Mouse (Mus musculus) heart, postnatal 36 days (tissue): ENCODE results near the gene Thsd4. TPM values are rescaled to one million over a fixed set of nuclear protein-coding genes. Genes with fewer than 3 reads are reported as not detected.
A peak's percentile ranks its signal among the peaks of the same experiment; 100 is the strongest.
"Not testable (repeated sequence)": the region's sequence is repeated elsewhere in the genome, so short reads cannot be mapped to it uniquely, and the experiment has no call there.

Source experiments
- DNase-seq, 2 experiments: peaks; one replicate each; pipeline ENCODE4 v3.0.0; 2021 to 2022
- intact Hi-C: fragments of 180-260 bp; cut with DNase I; formaldehyde crosslinking; loops from one replicate; pipeline ENCODE4 v1.15.1; 2025
- total RNA-seq, 2 experiments: library from RNA; stranded (reverse); gene quantifications; 2 replicates each; pipeline ENCODE4 v1.2.3; 2021

Gene Thsd4
- total RNA-seq, 2 experiments from 2014 or later, result 5.4 to 6.6 TPM

- intact Hi-C loops, result no loop called here
- DNase-seq, result no peak
Measured at GRCm38 (mm10) chr9:60176311-60176710, 345.5 kb downstream of the Thsd4 start.

- intact Hi-C loops, result not testable (repeated sequence)
Measured at GRCm38 (mm10) chr9:60172459-60173060, 349.3 kb downstream of the Thsd4 start.

GRCm38 (mm10) chr9:60166990-60167389 is 354.9 kb downstream of the Thsd4 start:
- no peak for DNase-seq
- intact Hi-C loops, result no loop called here

More at GRCm38 (mm10) chr9:60172459-60173060, 349.3 kb downstream of the Thsd4 start:
- DNase-seq, result not testable (repeated sequence)

- no peak for DNase-seq
- intact Hi-C loops, result no loop called here
Measured at GRCm38 (mm10) chr9:60160855-60161254, 361.0 kb downstream of the Thsd4 start.

- DNase-seq, result no peak
- intact Hi-C loops, result no loop called here
Measured at GRCm38 (mm10) chr9:60160194-60160593, 361.7 kb downstream of the Thsd4 start.

- DNase-seq, result no peak
Measured at GRCm38 (mm10) chr9:60152990-60153389, 368.9 kb downstream of the Thsd4 start.

GRCm38 (mm10) chr9:60151897-60152627 is 369.8 kb downstream of the Thsd4 start:
- no peak for DNase-seq
- intact Hi-C loops, result no loop called here

More at GRCm38 (mm10) chr9:60152990-60153389, 368.9 kb downstream of the Thsd4 start:
- intact Hi-C loops, result no loop called here

- intact Hi-C loops, result no loop called here
- DNase-seq, result no peak
Measured at GRCm38 (mm10) chr9:60150511-60150910, 371.3 kb downstream of the Thsd4 start.

GRCm38 (mm10) chr9:60148988-60149387 is 372.9 kb downstream of the Thsd4 start:
- no peak for DNase-seq
- intact Hi-C loops, result no loop called here

- intact Hi-C loops, result no loop called here
- no peak for DNase-seq
Measured at GRCm38 (mm10) chr9:60147401-60147800, 374.4 kb downstream of the Thsd4 start.

- DNase-seq, result no peak
- intact Hi-C loops, result no loop called here
Measured at GRCm38 (mm10) chr9:60143816-60144215, 378.0 kb downstream of the Thsd4 start.

GRCm38 (mm10) chr9:60141081-60141514 is 380.7 kb downstream of the Thsd4 start:
- no peak for DNase-seq
- intact Hi-C loops, result no loop called here

GRCm38 (mm10) chr9:60140411-60140810 is 381.4 kb downstream of the Thsd4 start:
- intact Hi-C loops, result no loop called here
- DNase-seq, result no peak

GRCm38 (mm10) chr9:60139446-60139845 is 382.4 kb downstream of the Thsd4 start:
- DNase-seq, result no peak
- intact Hi-C loops, result no loop called here

- intact Hi-C loops, result no loop called here
- no peak for DNase-seq
Measured at GRCm38 (mm10) chr9:60129235-60129991, 392.4 kb downstream of the Thsd4 start.

GRCm38 (mm10) chr9:60126961-60127360 is 394.9 kb downstream of the Thsd4 start:
- intact Hi-C loops, result no loop called here
- DNase-seq, result peak in 1 of 2 experiments; percentile 4

- no peak for DNase-seq
- intact Hi-C loops, result no loop called here
Measured at GRCm38 (mm10) chr9:60124102-60124501, 397.7 kb downstream of the Thsd4 start.

- intact Hi-C loops, result no loop called here
- DNase-seq, result no peak
Measured at GRCm38 (mm10) chr9:60123066-60123465, 398.8 kb downstream of the Thsd4 start.

- peak; percentile 21 to 48 for DNase-seq
- intact Hi-C loops, result no loop called here
Measured at GRCm38 (mm10) chr9:60119846-60120245, 402.0 kb downstream of the Thsd4 start.

- intact Hi-C loops, result no loop called here
- no peak for DNase-seq
Measured at GRCm38 (mm10) chr9:60117831-60118230, 404.0 kb downstream of the Thsd4 start.

GRCm38 (mm10) chr9:60115711-60116247 is 406.1 kb downstream of the Thsd4 start:
- no peak for DNase-seq
- intact Hi-C loops, result no loop called here
